Mouse (Mus musculus) spleen, postnatal 14 days (tissue): ENCODE measurements around the gene Mettl4.

Source experiments
- DNase-seq, 2 experiments: peaks; one replicate each; pipeline ENCODE4 v3.0.0; 2021 to 2022; ENCODE audit warnings: low spot score in 2 of 2

The Mettl4 gene

GRCm38 (mm10) chr17:94749466-94750135 lies at the start of gene Mettl4:
TSS of gene Mettl4 (minus strand) at chr17:94750019.
- DNase-seq: peak; percentile 77 to 86

GRCm38 (mm10) chr17:94778871-94779482 lies 29.2 kb upstream of the Mettl4 start:
- no peak for DNase-seq

GRCm38 (mm10) chr17:94768491-94768890 lies 18.7 kb upstream of the Mettl4 start:
- no peak for DNase-seq

GRCm38 (mm10) chr17:94764711-94765110 lies 14.9 kb upstream of the Mettl4 start:
- no peak for DNase-seq

GRCm38 (mm10) chr17:94764011-94764410 lies 14.2 kb upstream of the Mettl4 start:
- no peak for DNase-seq

- DNase-seq: no peak
These were observed 12.6 kb upstream of the Mettl4 start for GRCm38 (mm10) chr17:94762405-94762804.

GRCm38 (mm10) chr17:94750136-94750729 lies 414 bp upstream of the Mettl4 start:
- no peak for DNase-seq

GRCm38 (mm10) chr17:94738173-94738572 lies 11.6 kb downstream of the Mettl4 start:
- DNase-seq: no peak

GRCm38 (mm10) chr17:94735885-94736284 lies 13.9 kb downstream of the Mettl4 start:
- no peak for DNase-seq

- no peak for DNase-seq
These were observed 14.4 kb downstream of the Mettl4 start for GRCm38 (mm10) chr17:94735437-94735836.

- peak in 1 of 2 experiments; percentile 6 for DNase-seq
These were observed 19.4 kb downstream of the Mettl4 start for GRCm38 (mm10) chr17:94730416-94730815.

- no peak for DNase-seq
These were observed 23.1 kb downstream of the Mettl4 start for GRCm38 (mm10) chr17:94726750-94727149.

- DNase-seq: no peak
These were observed 76.1 kb downstream of the Mettl4 start for GRCm38 (mm10) chr17:94673515-94674317.
